Mouse (Mus musculus) cortical plate, adult 2 months (tissue): ENCODE data around the gene Ldah. TPM values are rescaled to one million over a fixed set of nuclear protein-coding genes. Genes with fewer than 3 reads are reported as not detected.

ENCODE experiments used
- H3K27ac ChIP-seq: fragments of 200-500 bp; 2 replicates; pipeline ENCODE4 v1.5.1; 2012; ENCODE audit warnings: low read length, control low read depth, inconsistent platforms; ENCODE audit not compliant: insufficient read depth
- H3K4me1 ChIP-seq: fragments of 200-500 bp; 2 replicates; pipeline ENCODE4 v1.6.1; 2011; ENCODE audit warnings: low read length; ENCODE audit not compliant: control insufficient read depth, insufficient read depth
- H3K4me3 ChIP-seq: fragments of 200-500 bp; 2 replicates; pipeline ENCODE4 v1.5.1; 2011; ENCODE audit warnings: mild to moderate bottlenecking, low read length, control low read depth; ENCODE audit not compliant: insufficient read depth
- CTCF ChIP-seq: fragments of 200-500 bp; IDR thresholded peaks from 2 replicates; pipeline ENCODE4 v1.5.1; 2011; ENCODE audit warnings: mild to moderate bottlenecking, control low read depth, low read length; ENCODE audit not compliant: insufficient read depth; ENCODE audit errors: extremely low read depth
- POLR2A ChIP-seq: fragments of 200-500 bp; IDR thresholded peaks from 2 replicates; pipeline ENCODE4 v1.6.1; 2011; ENCODE audit warnings: mild to moderate bottlenecking, low read length, control low read depth; ENCODE audit not compliant: insufficient read depth; ENCODE audit errors: extremely low read depth
- polyA plus RNA-seq: library from polyadenylated mRNA; depleted of rRNA; stranded (reverse); fragments of >200 nt; gene quantifications from 2 replicates; pipeline ENCODE4 v1.2.3, GENCODE M21; 2012

Gene Ldah
- polyA plus RNA-seq, 1 experiment: 54.7 TPM

GRCm38 (mm10) chr12:8216392-8217280 lies 8.7 kb downstream of the Ldah start:
- TF ChIP-seq POLR2A: no peak
- TF ChIP-seq CTCF: no peak
- Histone ChIP-seq H3K4me1 (no peaks in the 10 kb centered on the region), H3K4me3 (no peak overlapping the region), H3K27ac (no peak overlapping the region)

GRCm38 (mm10) chr12:8223036-8223435 lies 15.1 kb downstream of the Ldah start:
- Histone ChIP-seq H3K27ac (no peak overlapping the region), H3K4me3 (no peak overlapping the region), H3K4me1 (no peaks in the 10 kb centered on the region)
- TF ChIP-seq CTCF: no peak
- no peak for TF ChIP-seq POLR2A

GRCm38 (mm10) chr12:8231101-8231500 lies 23.2 kb downstream of the Ldah start:
- no peaks in the 10 kb centered on the region for H3K4me1 ChIP-seq
- TF ChIP-seq POLR2A (no peak), CTCF (no peak)
- no peak overlapping the region for H3K27ac ChIP-seq
- no peak overlapping the region for H3K4me3 ChIP-seq

GRCm38 (mm10) chr12:8232679-8233078 lies 24.8 kb downstream of the Ldah start:
- no peak overlapping the region for H3K4me3 ChIP-seq
- TF ChIP-seq POLR2A (no peak), CTCF (peak; percentile 55)

GRCm38 (mm10) chr12:8242181-8242580 lies 34.3 kb downstream of the Ldah start:
- Histone ChIP-seq H3K4me3 (no peak overlapping the region), H3K4me1 (no peaks in the 10 kb centered on the region), H3K27ac (no peak overlapping the region)
- no peak for TF ChIP-seq CTCF
- no peak for TF ChIP-seq POLR2A

More at GRCm38 (mm10) chr12:8232679-8233078, 24.8 kb downstream of the Ldah start:
- Histone ChIP-seq H3K27ac (no peak overlapping the region), H3K4me1 (no peaks in the 10 kb centered on the region)

GRCm38 (mm10) chr12:8244746-8245145 lies 36.8 kb downstream of the Ldah start:
- TF ChIP-seq CTCF (no peak), POLR2A (no peak)
- H3K4me1 ChIP-seq: no peaks in the 10 kb centered on the region
- H3K4me3 ChIP-seq: no peak overlapping the region
- no peak overlapping the region for H3K27ac ChIP-seq

- Histone ChIP-seq H3K27ac (no peak overlapping the region), H3K4me1 (no peaks in the 10 kb centered on the region), H3K4me3 (no peak overlapping the region)
- no peak for TF ChIP-seq POLR2A
- TF ChIP-seq CTCF: no peak
Observed at GRCm38 (mm10) chr12:8260297-8260696, 52.4 kb downstream of the Ldah start.

- no peak overlapping the region for H3K4me3 ChIP-seq
- TF ChIP-seq CTCF (no peak), POLR2A (no peak)
- H3K27ac ChIP-seq: no peak overlapping the region
- H3K4me1 ChIP-seq: no peaks in the 10 kb centered on the region
Observed at GRCm38 (mm10) chr12:8266311-8266710, 58.4 kb downstream of the Ldah start.

- H3K4me1 ChIP-seq: no peaks in the 10 kb centered on the region
- no peak overlapping the region for H3K4me3 ChIP-seq
- TF ChIP-seq POLR2A: no peak
- TF ChIP-seq CTCF: no peak
- no peak overlapping the region for H3K27ac ChIP-seq
Observed at GRCm38 (mm10) chr12:8269627-8270026, 61.7 kb downstream of the Ldah start.

GRCm38 (mm10) chr12:8271405-8271804 lies 63.5 kb downstream of the Ldah start:
- no peak overlapping the region for H3K4me3 ChIP-seq
- H3K27ac ChIP-seq: no peak overlapping the region
- peaks cover 2% of the 10 kb centered on the region; the same call in 1 of the 2 replicates for H3K4me1 ChIP-seq
- no peak for TF ChIP-seq CTCF
- TF ChIP-seq POLR2A: no peak
